Mouse (Mus musculus): ENCODE measurements around the gene Il20rb.

DNA sequence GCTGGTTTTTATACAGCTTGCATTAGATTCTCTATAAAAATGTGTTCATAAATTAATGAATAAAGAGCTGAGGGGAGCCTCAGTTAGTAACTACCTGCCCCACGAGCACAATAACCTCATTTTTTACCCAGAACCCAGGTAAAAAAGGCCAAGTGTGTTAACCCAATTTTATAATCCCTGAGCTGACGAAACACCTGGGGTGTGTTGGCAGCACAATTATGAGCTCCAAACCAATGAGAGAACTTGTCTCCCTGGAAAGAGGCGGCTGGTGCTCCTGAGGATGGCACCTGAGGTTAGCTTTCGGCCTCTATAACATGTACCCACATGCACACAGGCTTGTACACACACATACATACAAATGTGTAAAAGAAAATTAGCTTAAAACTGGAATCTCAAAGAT is 18.9 kb upstream of the Il20rb start:
- no peak for TF ChIP-seq EP300 (IDR thresholded peaks at IDR 0.05; ENCODE audit: low read depth)
- no peak for TF ChIP-seq CTCF (IDR thresholded peaks at IDR 0.05; ENCODE audit: low read depth)
